Mouse (Mus musculus): ENCODE data around the gene Gpnmb.

Gene Gpnmb

GRCm38 (mm10) chr6:49099086-49099485, 62.7 kb downstream of the Gpnmb start:
- no peak for DNase-seq

GRCm38 (mm10) chr6:49106746-49107500, 70.6 kb downstream of the Gpnmb start:
- DNase-seq: no peak

- no peak for DNase-seq
These were observed 72.8 kb downstream of the Gpnmb start for GRCm38 (mm10) chr6:49109196-49109595.

- no peak for DNase-seq
These were observed 77.5 kb downstream of the Gpnmb start for GRCm38 (mm10) chr6:49113895-49114294.

- no peak for DNase-seq
These were observed 78.1 kb downstream of the Gpnmb start for GRCm38 (mm10) chr6:49114457-49114856.

- DNase-seq: no peak
These were observed 79.2 kb downstream of the Gpnmb start for GRCm38 (mm10) chr6:49115550-49115949.

- DNase-seq: no peak
These were observed 79.9 kb downstream of the Gpnmb start for GRCm38 (mm10) chr6:49116241-49116640.

- DNase-seq: no peak
These were observed 82.1 kb downstream of the Gpnmb start for GRCm38 (mm10) chr6:49118446-49118845.

- no peak for DNase-seq
These were observed 83.3 kb downstream of the Gpnmb start for GRCm38 (mm10) chr6:49119462-49120135.

GRCm38 (mm10) chr6:49120370-49120769, 84.0 kb downstream of the Gpnmb start:
- DNase-seq: no peak
